Mouse (Mus musculus): ENCODE measurements at regions not wholly inside any gene's neighbourhood (a gene's known extent, or its start where the extent isn't known, plus 50 kb on each side); places are given as distances from the start of the nearest gene placed in this dataset.

DNA sequence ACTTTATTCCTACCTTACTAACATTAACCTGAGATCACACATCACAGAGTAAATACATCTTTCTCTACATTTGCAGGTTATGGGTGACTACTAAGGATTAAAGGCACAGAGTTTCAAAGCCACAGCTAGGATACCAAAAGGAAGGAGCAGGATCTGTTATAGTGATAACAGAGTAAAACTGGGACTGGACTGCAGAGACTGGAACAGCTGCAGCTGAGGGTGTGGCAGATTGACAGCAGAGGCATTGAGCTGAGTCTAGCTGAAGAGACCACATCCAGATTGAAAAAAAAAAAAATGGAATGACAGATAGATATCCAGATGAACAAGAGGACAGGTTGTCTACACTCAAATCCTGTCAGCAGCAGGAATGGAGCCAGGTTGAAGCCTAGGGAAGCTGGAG, 301.1 kb downstream of the Irs2 start:
- TF ChIP-seq CHD2 (IDR thresholded peaks at IDR 0.05; ENCODE audit: low read length) (no peak), SMC3 (IDR thresholded peaks at IDR 0.05; ENCODE audit: low read depth, low read length) (no peak), ZC3H11A (IDR thresholded peaks at IDR 0.05; ENCODE audit: low read depth, low read length) (no peak), BHLHE40 (IDR thresholded peaks at IDR 0.05; ENCODE audit: borderline replicate concordance, low read depth, low read length) (no peak), GABPA (IDR thresholded peaks at IDR 0.05; ENCODE audit: low read depth, low read length) (no peak), KAT2A (conservative IDR thresholded peaks at IDR 0.05; ENCODE audit: low read depth, low read length) (no peak), CTCF (IDR thresholded peaks at IDR 0.05 in 2 of 3, conservative IDR thresholded peaks at IDR 0.05 in 1 of 3; ENCODE audit: control insufficient read depth in 1 of 3, insufficient read depth in 1 of 3, low read depth in 2 of 3, low read length in 3 of 3, poor library complexity in 1 of 3, severe bottlenecking in 1 of 3) (no peak), MYC (IDR thresholded peaks at IDR 0.05; ENCODE audit: low read depth, low read length) (no peak)
